Mouse (Mus musculus): ENCODE measurements around the gene Pltp.
"Not testable (repeated sequence)": the region's sequence is repeated elsewhere in the genome, so short reads cannot be mapped to it uniquely, and the experiment has no call there.

Gene Pltp

DNA sequence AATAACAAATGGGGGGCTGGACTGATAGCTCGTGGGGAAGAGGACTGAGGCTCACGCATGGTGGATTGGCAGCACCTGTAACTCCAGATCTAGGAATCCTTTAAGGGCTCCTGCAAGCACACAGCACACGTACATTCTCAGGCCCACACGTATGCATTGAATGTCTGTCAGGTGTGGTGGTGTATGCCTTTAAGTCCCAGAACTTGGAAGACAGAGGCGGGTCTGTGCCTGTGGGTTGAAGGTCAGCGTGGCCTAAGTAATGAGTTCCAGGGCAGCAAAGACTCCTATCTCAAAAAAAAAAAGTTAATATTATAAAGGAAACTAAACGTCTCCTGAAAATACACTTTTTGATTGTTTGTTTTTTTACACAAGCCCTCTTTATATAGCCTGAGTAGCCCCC, 50.9 kb downstream of the Pltp start:
- no peak for DNase-seq (ENCODE audit: low spot score in 2 of 2)

DNA sequence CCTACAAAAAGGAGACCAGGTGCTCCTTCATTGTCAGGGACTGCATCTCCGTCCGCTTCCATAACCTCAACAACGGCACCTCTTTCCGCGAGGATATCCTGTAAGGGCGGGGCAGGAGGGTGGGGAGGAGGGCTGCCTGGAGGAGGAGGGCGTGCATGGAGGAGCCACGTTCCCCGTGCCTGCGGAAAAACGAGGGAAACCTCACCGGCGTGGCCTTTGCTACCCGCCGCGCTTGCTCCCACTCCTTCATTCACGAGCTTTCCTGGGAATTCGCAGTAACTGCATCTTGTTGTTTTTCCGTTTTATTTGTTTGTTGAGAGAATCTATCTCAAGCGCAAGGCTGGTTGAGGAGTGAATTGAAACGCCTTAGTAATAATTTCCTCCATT, 52.2 kb downstream of the Pltp start:
- DNase-seq (ENCODE audit: low spot score in 2 of 2) = no peak

DNA sequence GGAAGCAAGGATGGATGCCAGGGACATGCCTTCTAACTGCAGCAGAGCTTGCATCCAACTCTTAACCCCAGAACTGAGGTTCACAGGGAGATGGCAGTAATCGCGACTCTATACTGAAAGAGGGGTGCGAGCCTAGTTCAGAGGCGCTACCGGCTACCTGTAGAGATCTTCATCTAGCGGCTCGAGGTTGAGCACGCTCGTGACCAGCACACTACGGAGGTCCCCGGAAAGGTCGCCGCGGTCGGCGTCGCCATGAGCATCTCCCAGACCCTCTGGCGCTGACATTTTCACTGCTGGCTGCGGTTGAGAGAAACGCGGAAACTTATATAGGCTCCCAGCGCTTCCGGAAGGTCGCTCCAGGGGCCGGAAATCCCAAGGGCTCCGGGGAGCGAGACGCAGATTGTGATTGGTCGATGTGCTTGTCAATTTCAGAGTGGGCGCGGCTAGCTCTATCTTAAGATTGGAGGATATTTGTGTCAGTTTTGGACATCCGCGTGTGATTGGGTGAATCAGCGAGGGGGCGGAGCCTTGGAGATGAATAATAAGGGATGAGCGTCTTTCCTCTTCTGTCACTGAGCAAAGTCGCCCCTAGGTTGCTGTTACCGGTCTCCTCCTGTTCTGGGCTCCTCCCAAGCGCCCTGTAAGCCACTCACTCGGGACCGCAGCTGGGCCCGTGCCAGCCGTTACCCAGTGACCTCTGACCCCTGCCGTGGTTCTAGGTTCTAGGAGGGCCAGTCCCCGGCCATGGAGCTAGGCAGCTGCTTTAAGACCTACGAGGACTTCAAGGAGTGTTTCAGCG, 52.8 kb downstream of the Pltp start, which contains the start of the genes Acot8 and Zswim3:
Gene Acot8 (minus strand): TSS at position 350 of the 799 bp plus-strand sequence.
Gene Zswim3 (plus strand): TSS at position 566 of the 799 bp plus-strand sequence.
- peak; percentile 98 to 99 for DNase-seq (ENCODE audit: low spot score in 2 of 2)

DNA sequence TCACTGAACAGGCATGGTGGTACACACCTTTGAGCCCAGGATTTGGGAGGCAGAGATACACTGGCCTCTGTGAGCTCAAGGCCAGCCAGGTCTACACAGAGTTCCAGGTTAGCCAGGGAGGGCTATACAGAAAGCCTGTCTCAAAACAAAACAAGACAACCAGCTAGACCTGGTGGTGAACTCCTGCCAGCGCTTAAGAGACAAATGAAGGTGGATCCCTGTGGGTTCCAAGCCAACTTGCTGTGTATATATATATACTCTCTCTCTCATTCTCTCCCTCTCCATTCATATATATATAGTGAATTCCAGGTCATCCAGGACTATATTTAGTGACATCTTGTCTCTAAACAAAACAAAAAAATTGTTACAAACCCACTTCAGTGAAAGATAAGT, 53.6 kb downstream of the Pltp start:
- DNase-seq (ENCODE audit: low spot score in 2 of 2) = no peak

DNA sequence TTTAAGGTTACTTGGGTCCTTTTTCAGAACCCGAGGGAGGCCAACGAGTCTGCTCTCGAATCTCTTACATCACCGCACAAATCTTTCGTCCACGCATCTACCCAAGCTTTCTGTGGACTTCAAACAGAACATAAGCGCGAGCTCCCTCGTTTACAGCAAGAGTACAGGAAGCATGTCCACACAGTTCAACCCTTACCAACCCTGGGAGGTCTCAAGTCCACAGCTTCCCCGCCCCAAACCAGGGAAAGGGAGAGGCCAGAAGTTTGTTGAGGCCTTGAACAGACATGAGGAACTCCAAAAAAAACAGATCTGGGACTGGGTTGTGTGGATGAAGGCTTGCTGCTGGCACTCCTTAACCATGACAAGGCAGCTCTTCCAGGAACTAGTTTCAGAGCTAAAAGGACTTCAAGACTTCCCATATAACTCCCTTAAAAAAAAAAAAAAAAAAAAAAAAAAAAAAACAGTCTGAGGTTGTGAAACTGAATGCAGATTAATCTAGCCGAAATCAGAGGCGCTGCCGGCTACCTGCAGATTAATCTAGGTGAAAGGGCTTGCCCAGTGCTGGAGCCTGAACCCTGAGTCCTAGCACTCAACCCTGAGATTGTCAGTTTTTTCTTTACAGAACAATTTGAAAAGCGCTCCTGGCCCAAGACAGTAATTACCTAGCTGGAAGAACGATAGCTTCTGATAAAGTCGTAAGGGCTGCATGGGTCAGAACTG, 54.1 kb downstream of the Pltp start:
- DNase-seq (ENCODE audit: low spot score in 2 of 2) = no peak

DNA sequence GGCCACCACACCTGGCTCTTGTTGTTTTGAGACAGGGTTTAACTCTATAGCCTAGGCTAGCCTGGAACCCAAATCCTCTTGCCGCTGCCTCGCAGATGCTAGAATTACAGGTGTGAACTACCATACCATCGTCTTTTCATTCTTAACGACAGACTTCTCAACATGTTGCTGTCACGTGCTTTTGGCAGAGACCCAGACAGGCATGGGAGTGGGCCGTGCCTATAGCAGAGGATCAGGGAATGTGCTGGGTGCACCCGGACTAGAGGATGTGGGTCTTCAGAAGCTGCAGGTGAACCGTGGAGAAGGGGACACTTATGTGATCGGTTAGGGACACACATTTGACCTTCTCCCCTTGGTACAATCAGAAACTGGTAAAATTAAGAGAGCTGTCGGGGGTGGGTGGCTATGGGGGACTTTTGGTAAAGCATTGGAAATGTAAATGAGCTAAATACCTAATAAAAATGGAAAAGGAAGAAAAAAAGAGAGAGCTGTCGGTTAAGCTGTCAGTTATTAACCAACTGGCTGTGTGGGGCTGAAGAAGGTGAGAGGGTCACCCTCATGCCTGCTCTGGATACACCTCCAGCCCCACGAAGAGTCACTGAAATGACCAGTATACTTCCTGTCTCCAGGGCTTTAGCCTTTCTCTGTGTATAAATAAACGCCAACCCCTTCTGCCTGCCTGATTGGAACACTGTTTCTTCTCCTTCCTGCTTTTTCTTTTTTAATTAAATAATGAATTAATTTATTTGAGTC, 57.1 kb downstream of the Pltp start:
- no peak for DNase-seq (ENCODE audit: low spot score in 2 of 2)

DNA sequence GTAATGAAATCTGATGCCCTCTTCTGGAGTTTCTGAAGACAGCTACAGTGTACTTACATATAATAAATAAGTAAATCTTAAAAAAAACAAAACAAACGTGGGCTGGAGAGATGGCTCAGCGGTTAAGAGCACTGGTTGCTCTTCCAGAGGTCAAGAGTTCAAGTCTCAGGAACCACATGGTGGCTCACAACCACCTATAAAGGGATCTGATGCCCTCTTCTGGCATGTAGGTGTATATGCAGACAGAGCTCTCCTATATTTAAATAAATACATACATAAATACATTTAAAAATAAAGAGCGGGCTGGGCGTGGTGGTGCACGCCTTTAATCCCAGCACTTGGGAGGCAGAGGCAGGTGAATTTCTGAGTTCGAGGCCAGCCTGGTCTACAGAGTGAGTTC, 59.0 kb downstream of the Pltp start:
- not testable (repeated sequence) for DNase-seq (ENCODE audit: low spot score in 2 of 2)

DNA sequence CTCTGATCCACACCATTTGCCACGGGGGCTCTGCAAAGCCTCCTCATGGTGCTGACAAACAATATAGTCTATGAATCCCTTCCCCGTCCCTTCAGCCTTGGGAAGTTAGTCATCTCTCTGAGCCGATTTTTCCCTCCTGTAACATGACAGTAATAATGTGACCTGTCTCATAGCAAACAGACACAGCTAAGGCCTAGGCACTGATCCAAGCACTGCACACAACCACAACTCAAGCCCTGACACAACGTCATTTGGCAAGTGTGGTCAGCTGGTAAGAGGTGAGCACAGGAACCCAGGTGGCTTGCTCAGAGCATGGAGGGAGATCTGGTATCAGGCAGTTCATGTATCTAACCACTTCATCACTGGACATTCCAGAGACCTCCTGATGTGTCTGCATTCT, 61.6 kb downstream of the Pltp start:
- DNase-seq (ENCODE audit: low spot score in 2 of 2) = no peak

DNA sequence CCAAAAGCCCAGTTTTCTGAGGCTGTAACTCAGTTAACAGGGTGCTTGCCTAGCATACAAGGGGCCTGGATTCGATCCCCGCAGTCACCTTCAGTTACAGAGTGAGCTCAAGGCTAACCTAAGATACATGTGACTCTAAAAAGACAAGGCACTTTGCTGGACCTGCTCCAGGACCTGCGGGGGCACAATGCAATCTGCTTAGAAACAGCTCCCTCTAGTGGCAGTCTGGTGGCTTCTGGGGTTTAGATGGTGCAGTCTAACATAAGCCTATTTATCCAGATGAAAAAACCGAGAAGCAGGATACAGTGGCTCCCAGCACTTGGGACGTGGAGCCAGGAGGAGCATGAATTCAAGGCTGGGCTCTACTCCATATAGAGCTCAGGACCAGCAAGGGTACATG, 63.2 kb downstream of the Pltp start:
- peak; percentile 65 to 86 for DNase-seq (ENCODE audit: low spot score in 2 of 2)

DNA sequence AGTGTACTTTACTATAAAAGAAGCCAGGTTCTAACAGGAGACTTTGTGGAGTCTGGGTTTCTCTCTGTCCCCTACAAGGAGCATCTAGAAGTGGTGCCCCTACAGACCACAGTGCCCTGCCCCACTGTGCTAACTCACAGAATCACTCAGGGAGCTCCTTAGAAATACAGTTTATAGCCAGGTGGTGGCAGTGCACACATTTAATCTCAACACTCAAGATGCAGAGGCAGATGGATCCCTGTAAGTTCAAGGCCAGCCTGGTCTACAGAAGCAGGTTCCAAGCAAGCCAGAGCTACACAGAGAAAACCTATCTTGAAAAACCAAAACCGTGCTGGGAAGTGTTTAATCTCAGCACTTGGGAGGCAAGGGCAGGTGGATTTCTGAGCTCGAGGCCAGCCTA, 63.7 kb downstream of the Pltp start:
- DNase-seq (ENCODE audit: low spot score in 2 of 2) = no peak

DNA sequence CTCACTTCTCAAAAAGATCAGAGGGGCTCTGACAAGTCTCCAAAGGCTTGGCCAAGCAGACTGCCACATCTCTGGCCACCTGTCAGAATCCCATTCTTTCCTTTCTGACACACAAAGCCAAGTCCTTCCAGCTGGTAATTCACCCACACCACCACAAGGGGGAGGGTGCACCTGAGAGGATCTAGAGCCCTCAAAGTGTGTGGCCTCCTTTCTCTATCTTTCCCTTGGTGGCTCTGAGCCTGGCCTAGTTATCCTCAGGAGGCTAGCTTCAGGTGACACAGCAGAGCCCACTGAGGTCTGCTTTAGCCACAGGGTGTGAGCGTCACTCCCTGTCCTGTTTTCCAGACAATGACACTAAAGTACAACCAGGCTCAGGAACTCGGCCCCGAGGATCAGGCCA, 64.3 kb downstream of the Pltp start:
- DNase-seq (ENCODE audit: low spot score in 2 of 2) = peak; percentile 62 to 80

DNA sequence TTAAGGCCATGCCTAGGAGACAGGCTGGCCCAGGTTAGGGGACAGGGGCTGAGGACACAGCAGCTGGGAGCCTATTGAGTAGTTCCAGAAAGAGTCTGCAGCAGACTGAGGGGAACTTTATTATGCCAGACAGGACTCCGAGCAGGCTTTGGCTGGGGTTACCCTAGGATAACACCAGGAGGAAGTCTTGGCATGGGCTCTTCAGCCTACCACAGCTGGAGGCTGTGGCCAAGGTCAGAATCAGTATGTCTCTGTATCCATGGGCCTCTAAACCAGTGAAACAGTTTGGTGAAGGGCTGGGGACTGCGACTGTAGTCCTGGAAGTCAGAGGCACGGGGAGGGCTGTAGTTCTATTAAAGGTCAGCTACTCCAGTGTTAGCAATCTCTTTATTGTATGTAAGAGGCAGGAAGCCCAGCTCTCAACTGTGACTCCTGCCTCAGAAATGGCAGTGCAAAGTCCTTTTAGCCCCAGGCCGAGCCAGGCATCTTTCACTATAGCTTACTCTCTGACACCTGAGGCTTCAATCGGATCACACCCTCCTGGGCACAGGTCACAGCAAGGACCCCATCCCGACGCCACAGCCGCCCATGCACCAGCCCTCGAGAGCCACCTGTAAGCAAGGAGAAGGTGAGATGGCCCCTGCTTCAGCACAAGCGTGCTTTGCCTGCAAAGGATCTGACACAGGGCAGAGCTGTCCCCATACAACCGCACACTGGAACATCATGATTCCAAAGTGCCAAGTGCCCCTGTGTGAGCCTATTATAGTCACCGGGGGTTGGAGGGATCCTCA, 64.9 kb downstream of the Pltp start:
- DNase-seq (ENCODE audit: low spot score in 2 of 2) = no peak

DNA sequence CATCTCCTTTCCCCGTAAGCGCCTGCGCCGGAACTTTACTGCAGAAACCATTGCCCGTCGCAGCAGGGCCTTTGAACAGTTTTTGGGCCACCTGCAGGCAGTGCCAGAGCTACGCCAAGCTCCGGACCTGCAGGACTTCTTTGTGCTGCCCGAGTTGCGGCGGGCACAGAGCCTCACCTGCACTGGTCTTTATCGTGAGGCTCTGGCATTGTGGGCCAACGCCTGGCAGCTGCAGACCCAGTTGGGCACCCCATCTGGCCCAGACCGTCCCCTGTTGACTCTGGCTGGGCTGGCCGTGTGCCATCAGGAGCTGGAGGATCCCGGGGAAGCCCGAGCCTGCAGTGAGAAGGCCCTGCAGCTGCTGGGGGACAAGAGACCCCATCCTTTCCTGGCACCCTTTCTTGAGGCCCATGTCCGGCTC, 65.7 kb downstream of the Pltp start:
- DNase-seq (ENCODE audit: low spot score in 2 of 2) = no peak

DNA sequence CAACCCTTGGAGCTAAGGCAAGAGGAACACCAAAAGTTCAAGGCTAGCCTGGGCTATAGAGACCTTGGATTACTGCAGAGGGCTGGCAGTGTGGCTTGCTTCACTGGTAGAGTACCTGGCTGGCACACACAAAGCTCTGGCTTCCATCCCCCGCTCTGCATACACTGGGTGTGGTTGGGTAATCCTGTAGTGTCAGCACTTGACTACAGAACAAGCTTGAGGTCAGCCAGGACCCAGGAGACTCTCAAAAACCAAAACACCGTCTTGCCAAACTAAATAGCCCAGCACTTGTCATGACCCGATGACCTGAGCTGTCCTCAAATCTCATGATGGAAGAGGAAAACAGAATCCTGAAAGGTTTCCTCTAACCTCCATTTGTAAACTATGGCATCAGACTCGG, 67.1 kb downstream of the Pltp start:
- DNase-seq (ENCODE audit: low spot score in 2 of 2) = no peak

Measured in spleen, postnatal 10 days (tissue).